Mouse (Mus musculus) C2C12 (cell line): ENCODE data around the gene Sfmbt1. TPM values are rescaled to one million over a fixed set of nuclear protein-coding genes. Genes with fewer than 3 reads are reported as not detected.

ENCODE experiments used
- H3K27me3 ChIP-seq: one replicate; pipeline ENCODE4 v1.6.1; 2011; ENCODE audit not compliant: control insufficient read depth, insufficient read depth, insufficient read length
- H3K36me3 ChIP-seq: one replicate; pipeline ENCODE4 v1.6.1; 2011; ENCODE audit not compliant: control insufficient read depth, insufficient read depth
- H3K4me3 ChIP-seq: one replicate; pipeline ENCODE4 v1.5.1; 2011; ENCODE audit warnings: mild to moderate bottlenecking, control low read depth; ENCODE audit not compliant: poor library complexity, insufficient read depth, severe bottlenecking
- H3K79me2 ChIP-seq: one replicate; pipeline ENCODE4 v1.6.1; 2011; ENCODE audit not compliant: control insufficient read depth, insufficient read depth
- H3K79me3 ChIP-seq: one replicate; pipeline ENCODE4 v1.6.1; 2011; ENCODE audit warnings: low read depth, control low read depth
- H3ac ChIP-seq: one replicate; pipeline ENCODE3; 2011; ENCODE audit warnings: low read depth; ENCODE audit not compliant: control insufficient read depth, insufficient read length
- CEBPB ChIP-seq: IDR thresholded peaks from one replicate; pipeline ENCODE4 v1.6.1; 2011; ENCODE audit warnings: low read depth, mild to moderate bottlenecking, control low read depth, moderate library complexity
- CTCF ChIP-seq: IDR thresholded peaks from one replicate; pipeline ENCODE4 v1.5.1; 2011; ENCODE audit not compliant: control insufficient read depth, insufficient read depth, insufficient read length
- FOSL1 ChIP-seq: IDR thresholded peaks from one replicate; pipeline ENCODE4 v1.8.0; 2011; ENCODE audit warnings: mild to moderate bottlenecking, low read length; ENCODE audit not compliant: poor library complexity, insufficient read depth, severe bottlenecking
- MAX ChIP-seq: IDR thresholded peaks from one replicate; pipeline ENCODE4 v1.6.1; 2011; ENCODE audit warnings: mild to moderate bottlenecking, control low read depth
- MYOD1 ChIP-seq: IDR thresholded peaks from one replicate; pipeline ENCODE4 v1.6.1; 2011; ENCODE audit warnings: low read depth; ENCODE audit not compliant: control insufficient read depth, insufficient read length
- MYOG ChIP-seq: IDR thresholded peaks from one replicate; pipeline ENCODE4 v1.6.1; 2011; ENCODE audit not compliant: control insufficient read depth, insufficient read length; ENCODE audit errors: extremely low read depth
- USF1 ChIP-seq: IDR thresholded peaks from one replicate; pipeline ENCODE4 v1.6.1; 2011; ENCODE audit warnings: low read depth, mild to moderate bottlenecking, control low read depth, moderate library complexity
- polyA plus RNA-seq: library from polyadenylated mRNA; unstranded; fragments of >200 nt; fragmentation: generic; extraction: Trizol; gene quantifications from one replicate; pipeline ENCODE4 v1.2.1, GENCODE M21; 2012; ENCODE audit warnings: missing spikeins

The Sfmbt1 gene
- polyA plus RNA-seq, 1 experiment: 5.1 TPM

DNA sequence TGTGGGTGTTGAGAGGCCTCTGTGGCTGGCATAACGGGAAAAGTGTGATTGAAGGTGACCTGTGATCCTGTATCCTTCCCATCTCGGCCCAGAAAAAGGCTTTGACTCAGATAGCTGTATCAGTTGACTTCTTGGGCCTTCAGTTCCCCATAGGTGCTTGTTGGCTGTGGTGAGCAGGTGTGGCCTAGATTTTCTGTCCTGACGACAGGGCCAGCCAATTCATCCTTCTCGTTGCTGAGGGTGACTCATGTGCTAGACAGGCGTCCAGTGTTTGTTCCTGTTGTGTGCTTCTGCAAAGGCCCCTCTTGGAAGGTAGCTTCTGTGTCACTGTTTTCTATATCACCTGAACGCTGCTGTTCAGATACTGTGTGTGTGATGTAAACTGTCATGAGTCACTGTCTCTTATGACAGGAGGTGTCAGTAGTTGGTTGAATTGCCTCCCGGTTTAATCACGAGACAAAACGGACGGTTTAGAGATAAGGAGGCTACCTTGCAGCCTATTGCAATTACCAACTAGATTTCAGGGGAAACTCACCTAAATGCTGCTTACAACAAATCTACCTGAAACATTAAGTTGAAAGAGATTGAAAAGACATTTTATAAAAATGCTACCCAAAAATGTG is 142.3 kb downstream of the Sfmbt1 start:
- TF ChIP-seq MYOG: no peak
- TF ChIP-seq MAX: no peak
- no peak overlapping the region for H3K4me3 ChIP-seq
- no peaks in the 10 kb centered on the region for H3K79me3 ChIP-seq
- no peaks in the 10 kb centered on the region for H3K36me3 ChIP-seq
- H3K27me3 ChIP-seq: no peaks in the 10 kb centered on the region
- H3ac ChIP-seq: no peak overlapping the region
- H3K79me2 ChIP-seq: no peaks in the 10 kb centered on the region

GRCm38 (mm10) chr14:30857990-30858389 is 143.3 kb downstream of the Sfmbt1 start:
- Histone ChIP-seq H3K4me3 (no peak overlapping the region), H3K36me3 (no peaks in the 10 kb centered on the region), H3K79me3 (no peaks in the 10 kb centered on the region), H3K79me2 (no peaks in the 10 kb centered on the region), H3K27me3 (no peaks in the 10 kb centered on the region), H3ac (no peak overlapping the region)
- TF ChIP-seq CEBPB (no peak), USF1 (no peak), MAX (no peak), MYOG (no peak), FOSL1 (no peak), MYOD1 (no peak), CTCF (no peak)

- Histone ChIP-seq H3K36me3 (peaks cover 19% of the 10 kb centered on the region), H3K79me3 (no peaks in the 10 kb centered on the region), H3K27me3 (no peaks in the 10 kb centered on the region), H3K79me2 (no peaks in the 10 kb centered on the region), H3K4me3 (no peak overlapping the region), H3ac (no peak overlapping the region)
- TF ChIP-seq USF1 (no peak), CEBPB (peak; percentile 14), MYOG (no peak)
These were observed 146.9 kb downstream of the Sfmbt1 start for GRCm38 (mm10) chr14:30861421-30862125.

DNA sequence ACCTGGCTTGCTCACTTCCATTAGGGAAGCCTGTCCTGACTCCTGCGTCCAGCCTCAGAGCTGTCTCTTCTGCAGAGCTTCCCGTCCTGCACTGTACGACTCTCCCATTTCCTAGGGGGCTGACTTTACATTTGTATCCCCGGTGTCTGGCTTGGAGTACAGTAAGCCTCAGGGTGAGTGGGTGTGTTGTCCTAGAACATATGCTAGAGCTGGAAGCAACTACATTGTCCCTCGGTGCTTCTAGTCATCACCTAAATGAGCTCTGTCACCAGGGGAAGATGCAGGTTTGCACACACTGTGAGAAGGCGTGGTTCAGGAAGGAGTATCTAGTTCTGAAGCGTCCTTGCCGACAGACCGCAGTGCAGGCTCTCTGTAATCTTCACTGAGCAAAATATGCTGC is 147.7 kb downstream of the Sfmbt1 start:
- H3K79me2 ChIP-seq: no peaks in the 10 kb centered on the region
- H3ac ChIP-seq: no peak overlapping the region
- no peak overlapping the region for H3K4me3 ChIP-seq
- no peaks in the 10 kb centered on the region for H3K79me3 ChIP-seq
- H3K27me3 ChIP-seq: no peaks in the 10 kb centered on the region
- H3K36me3 ChIP-seq: peaks cover 21% of the 10 kb centered on the region
- TF ChIP-seq USF1: no peak
- no peak for TF ChIP-seq MYOG
- no peak for TF ChIP-seq FOSL1
- no peak for TF ChIP-seq MYOD1
- TF ChIP-seq CEBPB: no peak
- no peak for TF ChIP-seq MAX
- no peak for TF ChIP-seq CTCF

DNA sequence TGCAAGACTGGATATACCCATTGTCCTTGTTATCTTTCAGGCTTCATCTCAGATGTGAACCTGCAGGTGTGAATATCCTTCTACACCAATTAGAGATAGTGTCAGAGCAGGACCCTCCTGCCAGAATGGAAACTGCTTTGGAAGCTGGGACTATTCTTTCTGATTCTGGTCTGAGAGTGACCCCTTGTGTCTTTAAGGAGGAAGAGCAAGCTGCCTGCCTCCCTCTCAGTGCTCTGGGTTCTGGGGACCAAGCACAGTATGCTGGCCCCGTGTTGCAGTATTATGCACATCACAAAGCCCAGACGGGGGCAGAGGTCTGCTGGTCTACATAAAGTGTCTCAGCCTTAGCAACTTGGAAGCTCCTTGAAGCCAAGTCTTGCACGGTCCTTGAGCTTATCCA is 150.7 kb downstream of the Sfmbt1 start:
- H3ac ChIP-seq: no peak overlapping the region
- no peaks in the 10 kb centered on the region for H3K27me3 ChIP-seq
- H3K79me2 ChIP-seq: no peaks in the 10 kb centered on the region
- H3K4me3 ChIP-seq: no peak overlapping the region
- peaks cover 21% of the 10 kb centered on the region for H3K36me3 ChIP-seq
- peak; percentile 9 for TF ChIP-seq CTCF
- no peak for TF ChIP-seq MYOG
- H3K79me3 ChIP-seq: no peaks in the 10 kb centered on the region

- H3K79me3 ChIP-seq: no peaks in the 10 kb centered on the region
- no peak overlapping the region for H3ac ChIP-seq
- H3K27me3 ChIP-seq: no peaks in the 10 kb centered on the region
- no peak overlapping the region for H3K4me3 ChIP-seq
- TF ChIP-seq CTCF (peak; percentile 71), CEBPB (no peak)
- no peaks in the 10 kb centered on the region for H3K79me2 ChIP-seq
- peaks cover 21% of the 10 kb centered on the region for H3K36me3 ChIP-seq
These were observed 152.4 kb downstream of the Sfmbt1 start for GRCm38 (mm10) chr14:30867042-30867441.
